Mouse (Mus musculus) erythroblast, embryonic 14.5 days (primary cell): ENCODE data around the gene Gm48551.

Experiments
- GATA1 ChIP-seq: IDR thresholded peaks from 2 replicates; pipeline ENCODE4 v1.6.1; 2012; ENCODE audit warnings: low read length, inconsistent platforms, mixed read lengths
- TAL1 ChIP-seq: IDR thresholded peaks from 3 replicates; pipeline ENCODE4 v1.6.1; 2012; ENCODE audit warnings: low read length, inconsistent platforms, mixed read lengths

DNA sequence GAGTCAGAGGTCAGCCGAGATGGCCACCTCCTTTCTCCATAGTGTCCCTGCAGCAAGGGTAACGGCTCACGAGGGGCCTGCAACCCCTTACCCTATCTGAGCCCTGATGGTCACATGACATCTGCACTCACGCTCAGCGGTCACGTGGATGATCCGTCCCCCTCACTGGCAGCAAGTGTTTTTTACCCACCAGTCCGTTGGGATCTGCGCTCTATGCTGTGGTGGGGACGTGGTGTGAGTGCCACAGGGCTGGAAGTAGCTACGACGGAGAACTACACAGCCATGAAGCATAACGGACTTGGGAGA lies 24.1 kb downstream of the Gm48551 start:
- TF ChIP-seq GATA1 (no peak), TAL1 (no peak)
